Mouse (Mus musculus) R1 (cell line): ENCODE measurements around the gene Galc.
"Not testable (repeated sequence)": the region's sequence is repeated elsewhere in the genome, so short reads cannot be mapped to it uniquely, and the experiment has no call there.

Source experiments
- DNase-seq: peaks from one replicate; pipeline ENCODE4 v3.0.0-alpha.2; 2018; ENCODE audit warnings: low read depth, low spot score

The Galc gene

DNA sequence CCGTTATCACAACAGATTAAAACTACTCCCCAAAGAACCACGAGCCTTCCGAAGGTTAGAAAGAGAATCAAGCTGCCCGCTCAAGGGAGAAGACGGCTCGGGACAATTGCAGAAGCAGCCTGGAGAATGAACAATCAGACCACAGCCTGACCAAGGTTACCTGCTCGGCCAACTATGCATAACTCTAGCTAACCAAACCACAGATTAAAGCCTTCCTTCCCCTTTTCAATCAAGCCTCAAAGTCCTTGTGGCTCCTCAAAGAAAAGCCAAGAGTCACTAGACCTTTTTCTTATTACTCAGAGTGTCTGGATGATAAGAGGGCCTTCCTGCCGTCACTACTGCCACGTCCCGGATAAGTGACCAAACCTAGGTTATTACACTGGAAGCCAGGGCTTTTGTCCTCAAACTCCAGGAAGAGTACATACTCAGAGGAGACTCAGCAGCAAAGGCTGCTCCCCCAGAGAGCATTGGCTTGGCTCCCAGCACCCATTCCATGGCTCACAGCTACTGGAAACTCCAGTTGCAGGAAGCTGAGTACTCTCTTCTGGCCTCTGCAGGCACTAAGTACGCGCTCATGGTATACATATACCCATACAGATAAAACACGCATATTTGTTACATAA is 3.8 kb downstream of the Galc start:
- DNase-seq, result no peak

DNA sequence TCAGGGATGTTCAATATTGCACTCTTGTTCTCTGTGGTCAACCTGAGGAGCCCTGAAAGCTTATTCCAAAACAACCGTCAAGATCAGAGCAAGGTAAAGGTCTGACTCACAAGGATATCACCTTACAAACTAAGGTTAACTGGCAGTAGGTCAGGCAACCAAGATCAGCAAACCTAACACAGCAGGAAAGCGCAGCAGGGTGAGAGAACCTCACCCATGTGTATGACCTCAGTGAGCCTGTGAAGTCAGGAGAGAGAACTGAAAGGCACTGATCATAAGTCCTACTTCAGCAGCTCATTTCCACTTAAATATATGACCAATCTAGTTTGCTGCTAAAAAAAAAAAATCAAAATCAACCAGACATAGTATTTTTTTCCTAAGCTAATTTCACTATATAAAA is 6.8 kb downstream of the Galc start:
- no peak for DNase-seq

DNA sequence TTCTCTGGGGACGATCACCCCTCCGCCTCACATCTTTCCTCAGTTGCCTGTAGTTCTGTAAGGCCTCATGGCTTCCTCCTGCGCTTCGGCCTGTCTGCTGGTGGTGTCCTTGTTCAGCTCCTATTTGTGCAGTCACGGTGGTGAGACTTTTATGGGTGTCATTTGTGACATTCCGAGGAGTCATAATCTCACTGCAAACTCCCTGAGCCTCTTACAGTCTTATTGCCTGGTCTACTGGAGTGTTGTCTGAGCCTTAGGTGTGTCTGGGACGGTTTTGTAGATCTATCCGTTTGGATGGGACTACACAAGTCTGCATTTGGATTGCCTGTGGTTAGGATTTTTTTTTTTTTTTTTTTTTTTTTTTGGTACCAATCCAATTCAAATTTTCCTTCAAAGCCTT is 8.9 kb downstream of the Galc start:
- no peak for DNase-seq

DNA sequence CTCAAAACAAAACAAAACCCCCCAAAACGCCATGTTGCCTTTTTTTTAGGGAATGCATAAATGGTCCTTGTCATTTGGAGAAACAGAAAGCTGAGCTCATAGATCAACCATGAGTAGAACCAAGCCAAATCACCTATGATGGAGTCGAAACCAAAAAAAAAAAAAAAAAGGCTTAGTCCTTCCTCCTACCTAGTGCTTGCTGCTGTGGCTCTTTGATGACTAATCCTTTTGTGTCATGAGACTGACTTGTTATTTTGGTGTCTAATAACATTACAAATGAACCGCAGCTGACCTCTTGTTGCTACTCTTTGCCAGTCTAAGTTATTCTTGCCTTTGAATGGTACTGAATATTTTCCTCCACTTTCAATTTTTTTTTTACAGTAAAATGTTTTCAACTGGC is 9.6 kb downstream of the Galc start:
- DNase-seq, result no peak

DNA sequence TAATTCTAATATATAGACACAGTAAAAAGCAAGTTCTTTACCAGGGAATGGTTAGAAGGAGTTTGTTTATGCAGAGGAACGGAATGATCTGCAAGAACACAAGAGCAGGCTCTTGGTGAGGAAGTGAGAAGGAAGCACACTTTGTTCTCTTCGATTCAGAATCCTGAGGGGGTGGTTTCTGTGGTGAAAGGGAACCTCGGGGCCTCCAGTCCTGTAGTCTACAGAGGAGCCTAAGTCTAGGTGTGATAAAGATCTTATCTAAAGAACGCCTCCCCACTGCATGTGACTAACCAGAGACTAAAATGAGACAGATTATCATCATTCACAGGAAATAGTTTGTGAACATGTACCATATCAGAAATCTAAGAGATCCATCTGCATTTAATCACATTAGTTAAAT is 12.4 kb downstream of the Galc start:
- no peak for DNase-seq

DNA sequence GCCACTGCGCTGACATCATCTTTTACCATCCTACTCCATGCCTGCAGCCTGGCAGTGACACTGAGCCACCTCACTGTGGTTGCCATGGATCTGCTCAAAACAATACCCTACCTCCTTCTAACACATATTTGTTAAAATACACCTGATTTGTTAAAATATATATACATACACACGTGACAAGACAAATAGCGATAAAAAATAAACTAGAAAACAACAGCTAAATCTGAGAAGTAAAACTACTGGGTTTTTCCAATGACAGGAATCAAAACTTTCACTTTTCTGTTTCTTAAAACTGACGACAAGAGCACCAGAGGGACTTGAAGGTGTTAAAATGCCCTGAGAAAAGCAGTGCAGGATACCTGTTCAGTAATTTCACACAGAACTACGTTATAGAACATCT is 14.4 kb downstream of the Galc start:
- DNase-seq, result no peak

DNA sequence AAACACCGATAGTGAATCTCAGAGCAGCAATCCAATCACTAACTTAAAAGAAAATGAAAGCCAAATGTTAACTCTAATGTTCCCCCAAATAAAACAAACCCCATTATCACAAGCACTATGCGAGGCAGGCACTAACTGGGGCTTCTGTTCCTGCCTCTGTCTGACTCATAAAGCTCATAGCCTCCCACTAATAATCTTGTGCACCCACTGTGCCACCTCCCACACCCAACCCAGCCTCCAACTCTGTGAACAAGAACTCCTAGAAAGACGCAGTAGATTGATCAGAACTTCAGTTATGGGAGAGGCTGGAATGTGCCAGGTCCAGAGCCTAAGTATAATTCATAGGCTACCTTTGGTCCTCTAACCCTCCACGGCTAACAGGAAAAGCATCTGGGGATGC is 15.1 kb downstream of the Galc start:
- DNase-seq, result no peak

DNA sequence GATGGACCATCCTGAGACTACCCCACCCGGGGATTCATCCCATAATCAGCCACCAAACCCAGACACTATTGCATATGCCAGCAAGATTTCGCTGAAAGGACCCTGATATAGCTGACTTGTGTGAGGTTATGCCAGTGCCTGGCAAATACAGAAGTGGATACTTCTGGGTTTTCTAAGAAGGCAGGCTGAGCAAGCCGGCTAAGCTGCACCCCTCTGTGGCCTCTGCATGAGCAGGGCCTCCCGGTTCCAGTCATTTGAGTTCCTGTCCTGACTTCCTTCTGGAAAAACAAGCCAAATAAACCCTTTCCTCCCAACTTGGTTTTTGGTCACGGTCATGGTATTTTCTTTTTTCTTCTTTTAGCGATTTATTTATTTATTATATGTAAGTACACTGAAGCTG is 20.8 kb downstream of the Galc start:
- DNase-seq, result not testable (repeated sequence)

DNA sequence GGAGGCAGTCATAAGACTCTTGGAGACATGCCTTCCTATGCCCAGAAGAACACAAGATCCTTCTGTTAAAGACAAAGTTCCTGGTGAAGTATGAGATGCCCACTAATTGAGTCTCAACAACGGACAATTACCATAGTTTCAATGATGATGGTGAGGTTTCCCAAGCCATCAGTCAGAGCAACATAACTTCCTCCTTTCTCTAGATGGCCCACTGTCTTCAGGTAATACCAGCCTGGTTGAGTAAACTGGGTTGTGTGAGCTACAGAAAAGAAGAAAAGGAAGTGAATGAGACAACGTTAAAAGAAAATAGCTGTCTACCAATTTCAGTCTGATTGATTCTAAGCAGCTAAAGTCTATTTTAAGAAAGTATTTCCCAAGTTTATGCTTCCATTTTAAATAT is 32.2 kb downstream of the Galc start:
- DNase-seq, result no peak

DNA sequence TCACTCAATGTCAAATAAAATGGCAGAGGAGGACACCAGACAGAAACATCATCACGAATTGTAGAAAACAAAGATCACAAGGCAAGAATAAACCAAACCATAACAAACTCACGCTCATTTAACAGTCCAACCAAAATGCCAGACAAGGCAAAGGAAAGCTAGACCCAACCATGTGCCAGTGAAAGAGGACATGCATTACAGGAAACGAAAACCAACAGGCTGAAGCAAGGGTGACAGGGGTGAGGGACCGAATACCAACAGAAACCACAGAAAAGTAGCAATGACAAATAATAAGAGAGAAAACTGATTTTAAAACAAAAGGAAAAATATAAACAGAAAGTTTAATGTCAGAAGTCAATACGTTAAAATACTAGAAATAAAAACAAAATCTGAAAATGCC is 36.0 kb downstream of the Galc start:
- DNase-seq, result no peak

DNA sequence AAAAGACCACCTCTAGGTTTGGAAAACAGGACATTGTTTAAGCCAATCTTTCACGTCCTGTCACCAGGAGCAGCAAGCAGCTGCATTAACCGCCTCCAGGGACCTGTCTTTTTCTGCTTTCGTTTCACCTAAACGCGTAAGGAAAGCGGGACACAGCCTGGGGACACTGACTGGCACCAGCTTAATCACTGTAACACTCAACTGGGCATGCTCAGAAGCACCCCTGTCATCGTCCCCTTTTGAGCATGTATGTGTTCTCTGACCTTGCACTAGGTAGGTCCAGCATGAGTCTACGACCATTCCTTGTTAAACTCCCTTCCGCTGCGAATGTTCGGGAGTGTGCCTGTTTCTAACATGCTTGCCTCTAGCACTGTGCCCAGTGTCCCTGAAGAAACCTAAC is 42.8 kb downstream of the Galc start:
- no peak for DNase-seq

DNA sequence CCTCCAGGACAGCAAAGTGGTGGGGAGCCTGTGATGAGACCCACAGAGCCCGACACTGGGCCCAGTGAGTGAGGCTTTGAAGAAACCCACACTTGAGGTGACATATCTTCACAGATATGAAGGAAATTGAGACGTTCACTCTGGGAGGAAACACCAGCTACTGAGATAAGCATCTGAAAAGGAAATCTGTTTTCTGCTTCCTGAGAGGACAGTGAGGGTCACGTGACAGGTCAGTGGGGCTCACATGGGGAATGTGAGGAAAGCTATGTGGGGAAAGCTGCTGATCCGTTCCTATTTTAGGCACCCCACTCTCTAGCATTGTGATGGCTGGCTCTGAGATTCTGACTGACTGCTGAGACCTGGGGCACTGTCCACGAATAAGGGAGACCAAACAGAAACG is 43.7 kb downstream of the Galc start:
- no peak for DNase-seq

DNA sequence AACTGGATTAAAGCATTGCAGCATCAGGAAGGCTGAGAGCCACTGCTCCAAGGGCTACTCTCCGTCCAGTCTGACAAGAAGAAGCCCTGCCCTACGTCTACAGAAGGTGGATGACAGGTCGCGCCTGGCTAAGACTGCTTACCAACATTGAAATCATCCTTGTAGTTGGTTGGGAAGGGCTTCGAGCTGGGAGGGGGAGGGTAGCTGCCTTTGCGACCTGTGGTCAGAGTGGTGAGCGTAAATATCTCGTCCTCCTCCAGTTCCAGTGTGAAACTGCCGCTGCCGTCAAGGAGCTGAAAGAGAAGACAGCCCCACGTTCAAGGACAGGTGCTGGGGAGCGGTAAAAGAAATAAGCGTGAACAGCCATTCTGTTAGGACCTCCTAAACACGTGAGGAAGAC is 45.1 kb downstream of the Galc start:
- no peak for DNase-seq

DNA sequence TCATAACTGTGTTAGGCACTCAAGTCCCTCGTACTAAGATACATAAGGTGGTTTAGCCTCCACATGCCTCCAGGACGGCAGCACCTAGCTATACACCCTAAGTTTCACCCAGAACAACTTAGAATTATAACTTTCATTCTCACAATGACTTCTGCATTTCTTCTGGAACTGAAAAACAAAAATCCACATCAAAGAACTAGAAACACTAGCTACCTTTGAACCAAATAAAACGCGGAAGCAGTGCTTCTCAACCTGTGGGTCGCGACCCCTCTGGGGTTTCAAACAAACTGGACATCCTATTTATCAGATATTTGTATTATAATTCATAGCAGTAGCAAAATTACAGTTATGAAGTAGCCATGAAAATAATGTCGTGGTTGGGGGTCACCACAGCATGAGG is 45.5 kb downstream of the Galc start:
- DNase-seq, result no peak

DNA sequence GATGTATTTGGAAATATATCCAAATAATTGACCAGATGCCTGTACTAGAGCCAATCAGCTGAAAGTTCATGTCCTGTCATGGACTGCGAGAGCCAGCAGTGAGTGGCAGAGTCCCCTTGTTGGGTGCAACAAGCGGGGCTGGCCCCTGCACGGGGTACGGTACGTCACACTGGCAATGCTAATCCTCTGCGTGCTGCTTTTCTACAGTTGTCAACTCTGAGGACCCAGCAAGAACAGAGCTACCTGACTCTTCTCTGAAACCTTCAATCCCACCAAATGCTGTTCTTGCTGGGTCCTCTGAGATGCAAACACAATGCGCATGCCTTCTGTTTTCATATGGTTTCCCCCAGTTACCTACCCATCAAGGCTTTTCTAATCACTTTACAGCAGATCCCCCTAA is 45.9 kb downstream of the Galc start:
- no peak for DNase-seq

DNA sequence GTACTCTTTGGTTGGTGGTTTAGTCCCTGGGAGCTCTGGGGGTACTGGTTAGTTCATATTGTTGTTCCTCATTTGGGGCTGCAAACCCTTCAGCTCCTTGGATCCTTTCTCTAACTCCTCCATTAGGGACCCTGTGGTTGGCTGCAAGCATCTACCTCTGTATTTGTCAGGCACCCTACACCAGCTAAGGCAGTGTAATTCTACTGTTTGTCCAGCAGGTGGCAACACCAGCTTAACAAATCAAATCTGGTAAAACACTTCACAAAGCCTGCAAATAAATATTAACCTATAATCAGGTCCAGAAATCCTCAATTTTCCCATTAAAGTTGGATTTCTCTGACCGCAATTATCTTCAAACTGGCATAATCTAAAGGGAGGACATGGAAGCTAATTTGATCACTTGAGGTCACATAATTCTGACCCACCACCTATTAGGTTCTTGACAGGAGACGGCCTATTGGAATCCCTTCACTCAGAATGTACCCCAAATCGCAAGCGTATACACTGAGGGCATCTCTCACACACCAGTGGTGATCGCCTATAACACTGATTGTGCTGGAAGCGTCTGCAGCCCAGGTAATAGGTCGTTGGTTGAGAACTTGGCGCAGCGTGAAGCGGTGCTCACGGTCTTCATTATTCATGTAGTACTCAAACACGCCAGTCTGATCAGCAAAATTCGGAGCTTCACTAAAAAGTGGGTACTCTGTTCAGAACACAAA is 46.6 kb downstream of the Galc start:
- DNase-seq, result peak; percentile 65

DNA sequence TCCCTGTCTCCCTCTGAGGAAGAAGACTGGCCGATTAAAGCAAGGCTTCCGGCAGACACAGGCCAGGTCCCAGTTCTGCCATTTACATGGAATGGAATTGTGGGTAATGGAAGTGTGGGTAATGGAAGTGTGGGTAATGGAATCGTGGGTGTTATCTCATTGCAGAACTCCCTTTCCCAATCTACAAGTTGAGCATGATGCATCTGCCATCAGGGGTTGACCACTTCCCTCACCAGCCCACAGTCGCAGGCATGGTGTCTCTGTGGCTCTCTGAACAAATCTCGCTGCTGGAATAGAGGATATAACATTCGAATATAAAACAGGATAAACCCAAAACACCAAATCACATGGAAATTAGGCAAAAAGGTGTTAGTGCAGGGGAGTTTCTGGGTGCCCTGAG is 48.8 kb downstream of the Galc start:
- DNase-seq, result no peak

DNA sequence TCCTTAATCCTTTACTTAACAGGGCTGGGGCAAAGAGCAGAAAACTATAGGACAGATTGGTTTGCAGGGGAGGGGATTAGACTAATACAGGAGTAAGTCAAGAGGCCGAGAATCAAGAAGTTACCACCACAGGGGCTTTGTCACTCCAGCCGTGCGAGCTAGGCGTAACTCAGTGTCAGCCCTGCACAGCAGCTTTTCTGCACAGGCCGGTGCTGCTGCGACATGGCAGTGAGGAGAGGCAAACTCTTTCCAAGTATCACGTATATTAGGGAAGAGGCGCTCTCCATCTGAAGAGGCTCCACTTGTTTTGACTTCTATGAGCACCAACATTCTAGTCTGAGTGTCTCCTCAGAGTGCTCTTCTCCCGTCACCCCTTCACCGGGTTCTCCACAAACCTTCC is 51.2 kb downstream of the Galc start:
- no peak for DNase-seq

DNA sequence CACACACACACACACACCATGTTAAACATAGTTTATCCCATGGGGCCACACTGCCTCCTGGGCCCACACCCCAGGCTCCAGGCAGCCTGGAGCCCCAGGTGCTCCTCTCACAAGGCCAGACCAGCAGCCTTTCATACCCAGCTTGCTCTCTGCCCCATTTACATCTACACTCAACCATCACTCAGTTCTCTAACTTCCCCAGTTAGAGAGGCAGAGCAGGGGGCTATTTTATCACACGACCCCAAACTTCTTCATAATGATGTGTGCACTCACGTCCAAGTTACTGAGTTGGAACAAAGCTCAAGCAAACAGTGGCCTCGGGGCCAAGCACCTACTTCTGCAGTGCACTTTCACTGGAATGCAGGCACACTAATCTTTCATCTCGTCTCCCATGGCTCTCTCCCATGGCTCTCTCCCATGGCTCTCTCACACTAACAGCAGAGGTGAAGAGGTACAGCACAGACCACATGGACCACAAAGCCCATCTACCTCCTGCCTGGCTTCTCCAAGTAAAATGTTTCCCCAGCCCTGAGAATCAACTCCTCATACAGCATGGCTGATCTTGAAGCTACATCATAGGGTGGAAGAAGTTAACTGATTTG is 53.7 kb downstream of the Galc start:
- DNase-seq, result no peak

DNA sequence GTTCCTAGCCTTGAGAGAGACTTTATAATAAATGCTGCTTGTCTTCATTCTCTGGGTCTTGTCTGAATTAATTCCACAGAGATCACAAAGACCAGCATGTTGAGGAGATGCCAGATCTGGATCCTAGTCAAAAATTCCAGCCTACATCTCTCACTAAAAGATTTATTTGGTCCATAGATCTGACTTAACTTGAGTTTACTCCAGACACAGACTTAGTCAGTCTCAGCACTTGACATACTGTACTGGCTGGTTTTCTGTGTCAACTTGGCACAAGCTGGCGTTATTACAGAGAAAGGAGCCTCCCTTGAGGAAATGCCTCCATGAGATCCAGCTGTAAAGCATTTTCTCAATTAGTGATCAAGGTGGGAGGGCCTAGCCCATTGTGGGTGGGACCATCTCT is 61.9 kb downstream of the Galc start:
- DNase-seq, result no peak

DNA sequence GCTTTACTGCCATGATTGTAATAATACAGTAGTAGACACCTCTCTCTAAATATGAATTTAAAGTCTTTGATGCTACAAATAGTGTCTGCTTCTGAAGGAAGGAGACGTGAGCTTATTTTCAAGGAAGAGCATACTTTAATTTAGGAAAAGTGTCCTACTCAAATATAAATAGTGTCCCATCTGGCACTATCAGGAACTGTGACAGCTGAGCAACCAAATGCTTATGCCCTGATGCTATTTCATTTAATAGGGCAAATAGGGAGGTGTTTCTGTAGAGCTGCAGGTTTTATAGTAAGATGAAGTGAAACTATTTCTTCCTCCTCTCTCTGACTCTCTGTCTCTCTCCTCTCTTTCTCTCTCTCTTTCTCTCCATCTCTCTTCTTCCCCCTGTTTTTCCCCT is 69.1 kb downstream of the Galc start:
- no peak for DNase-seq

DNA sequence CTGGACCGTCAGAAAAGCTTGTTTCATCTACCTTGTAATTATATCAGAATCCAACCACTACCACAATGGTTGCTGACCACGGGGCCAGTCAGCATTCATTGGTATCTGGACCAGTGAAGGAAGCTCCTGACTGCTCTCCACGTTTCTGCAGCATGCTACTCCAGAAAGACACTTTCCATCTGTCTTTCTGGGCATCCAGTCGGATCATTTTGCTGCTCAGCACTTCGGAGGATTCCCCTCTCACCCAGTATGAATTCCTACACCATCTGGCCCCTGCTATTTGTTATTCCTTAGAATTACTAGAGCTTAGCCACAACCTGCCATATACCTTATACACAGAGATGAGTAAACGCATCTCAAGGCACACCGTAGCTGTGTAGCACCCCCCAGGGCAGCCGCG is 70.2 kb downstream of the Galc start:
- no peak for DNase-seq

DNA sequence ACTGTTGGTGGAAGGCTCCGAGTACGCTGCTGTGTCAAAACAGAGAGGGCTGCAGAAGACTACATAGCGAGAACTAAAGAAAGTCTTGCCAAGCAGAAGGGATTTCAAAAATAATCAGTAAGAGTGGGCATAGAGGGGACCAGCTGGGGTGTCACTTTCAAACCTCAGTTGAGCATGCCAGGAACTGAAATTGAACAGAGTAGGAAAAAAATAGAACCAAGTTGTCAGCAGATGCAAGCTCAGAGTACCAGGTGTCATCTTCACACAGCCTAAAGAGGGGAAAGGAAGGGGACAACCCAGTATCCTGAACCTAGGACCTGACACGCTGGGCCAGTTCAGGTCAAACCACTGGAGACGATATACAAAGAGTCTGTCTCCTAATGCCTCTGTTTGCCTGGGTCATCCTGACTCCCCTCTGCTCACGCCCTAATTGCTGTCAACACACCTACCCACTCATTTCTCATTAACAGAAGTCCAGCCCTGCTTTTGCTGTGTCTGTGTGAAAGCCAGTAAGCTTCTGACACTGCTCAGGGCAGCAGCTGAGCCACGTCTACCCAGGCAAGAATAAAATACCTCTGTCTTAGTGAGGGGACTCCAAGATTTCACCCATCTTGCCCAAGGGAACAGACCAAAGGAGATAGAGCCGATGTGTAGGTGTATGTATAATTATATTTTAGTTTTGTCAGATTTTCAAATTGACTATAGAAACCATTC is 71.9 kb downstream of the Galc start:
- no peak for DNase-seq
